Mouse (Mus musculus) lung, postnatal 10 days (tissue): ENCODE measurements around the gene Pacrg.

Experiments
- DNase-seq: peaks from one replicate; pipeline ENCODE4 v3.0.0; 2021

The Pacrg gene

DNA sequence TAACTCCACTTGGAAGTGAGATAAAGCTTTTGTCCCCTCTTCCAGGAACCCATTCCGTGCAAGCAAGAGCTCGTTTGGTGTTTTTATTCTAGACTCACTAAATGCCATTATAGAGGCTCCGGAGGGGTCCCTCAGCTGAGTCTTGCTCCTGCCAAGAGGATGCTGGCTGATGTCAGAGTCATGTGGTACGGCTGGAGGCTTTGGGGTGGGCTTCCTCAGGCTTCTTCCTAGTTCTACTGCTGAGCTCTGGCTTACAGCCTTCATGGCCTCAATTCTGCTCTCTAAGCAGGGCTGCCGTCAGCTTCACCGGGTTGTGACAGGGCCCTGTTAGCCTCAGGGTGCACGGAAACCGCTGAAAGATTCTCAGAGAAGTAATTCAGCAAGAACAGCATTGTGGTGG is 305.9 kb downstream of the Pacrg start:
- no peak for DNase-seq

DNA sequence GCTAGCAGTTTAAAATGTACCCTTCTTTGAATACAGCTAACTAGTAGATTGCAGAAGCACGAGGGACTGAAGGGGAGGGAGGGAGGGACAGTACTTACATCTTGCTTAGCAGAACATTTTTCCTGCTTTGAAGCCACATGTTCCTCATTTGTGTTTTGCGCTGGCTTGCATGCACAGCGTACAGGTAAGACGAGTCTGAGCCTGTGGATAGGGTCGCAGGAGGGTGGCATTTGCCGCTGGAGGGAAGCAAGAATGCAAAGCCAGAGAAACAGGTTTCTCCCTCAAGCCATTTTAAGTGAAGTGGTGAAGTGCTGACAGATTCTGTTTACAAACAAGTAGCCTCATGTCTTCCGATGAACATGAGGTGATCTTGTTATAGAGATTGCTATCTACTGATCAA is 306.6 kb downstream of the Pacrg start:
- DNase-seq = no peak

DNA sequence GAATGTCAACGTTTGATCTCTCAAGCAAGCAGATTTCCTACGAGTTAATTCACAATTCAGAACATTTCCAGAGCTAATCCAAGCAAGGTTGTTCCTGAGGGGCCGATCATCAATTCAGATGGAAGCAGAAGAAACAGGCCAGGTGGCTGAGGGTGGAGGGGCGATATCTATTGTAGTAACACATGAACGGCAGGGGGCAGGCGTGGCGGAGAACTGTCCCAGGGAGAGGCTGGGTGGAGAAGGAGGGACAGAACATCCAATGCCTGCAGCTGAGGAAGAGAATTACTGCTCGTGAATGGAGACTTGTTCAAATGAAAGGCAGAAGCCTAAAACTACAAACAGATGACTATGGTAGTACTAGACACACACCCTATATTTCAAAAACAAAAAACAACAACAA is 309.1 kb downstream of the Pacrg start:
- peak; percentile 61 for DNase-seq

DNA sequence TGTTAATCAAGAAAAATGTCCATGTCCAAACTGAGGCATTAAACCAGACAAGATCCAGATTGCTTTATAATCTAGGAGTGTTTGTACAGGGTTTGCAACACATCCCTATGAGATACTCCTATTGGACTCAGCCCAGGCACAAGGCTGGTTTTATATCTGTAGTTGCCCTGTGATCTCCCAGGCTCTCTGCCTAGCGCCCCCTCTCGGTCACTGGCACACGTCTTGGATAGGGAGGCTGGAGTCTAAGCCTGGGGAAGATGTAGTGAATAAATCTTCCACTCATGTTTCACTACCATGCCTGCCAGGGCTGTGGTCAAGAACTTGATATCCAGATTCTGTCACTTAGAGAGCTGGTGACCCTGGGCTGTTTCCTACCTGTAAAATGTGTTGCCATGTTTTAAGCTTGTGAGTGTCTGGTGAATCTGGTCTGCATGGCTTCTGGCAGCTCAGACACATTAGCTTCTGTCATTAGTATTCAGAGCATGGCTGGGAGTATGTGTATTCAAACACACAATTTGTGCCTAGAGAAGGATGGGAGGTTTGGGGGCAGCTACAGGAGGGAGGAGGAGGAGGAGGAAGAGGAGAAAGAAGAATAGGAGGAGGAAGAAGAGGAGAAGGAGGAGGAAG is 310.7 kb downstream of the Pacrg start:
- DNase-seq = peak; percentile 6

DNA sequence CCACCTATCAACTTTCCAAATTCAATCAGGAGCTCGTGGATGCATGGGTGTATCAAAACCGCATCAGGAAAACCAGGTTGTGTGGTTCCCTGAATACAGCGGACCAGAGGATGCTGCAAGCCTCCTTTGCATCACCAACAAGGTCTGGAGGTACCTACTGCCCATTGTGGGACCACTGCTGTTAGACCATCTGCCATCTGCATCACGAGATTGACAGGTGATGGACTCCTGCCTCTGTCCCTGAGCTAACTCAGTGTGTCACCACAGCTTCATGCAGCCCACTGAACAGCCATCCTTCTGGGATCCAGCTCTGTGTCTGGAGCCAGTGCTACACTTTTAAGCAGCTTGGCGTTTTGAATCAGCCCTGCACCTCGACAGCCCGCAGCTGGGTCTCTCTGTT is 318.8 kb downstream of the Pacrg start:
- no peak for DNase-seq

DNA sequence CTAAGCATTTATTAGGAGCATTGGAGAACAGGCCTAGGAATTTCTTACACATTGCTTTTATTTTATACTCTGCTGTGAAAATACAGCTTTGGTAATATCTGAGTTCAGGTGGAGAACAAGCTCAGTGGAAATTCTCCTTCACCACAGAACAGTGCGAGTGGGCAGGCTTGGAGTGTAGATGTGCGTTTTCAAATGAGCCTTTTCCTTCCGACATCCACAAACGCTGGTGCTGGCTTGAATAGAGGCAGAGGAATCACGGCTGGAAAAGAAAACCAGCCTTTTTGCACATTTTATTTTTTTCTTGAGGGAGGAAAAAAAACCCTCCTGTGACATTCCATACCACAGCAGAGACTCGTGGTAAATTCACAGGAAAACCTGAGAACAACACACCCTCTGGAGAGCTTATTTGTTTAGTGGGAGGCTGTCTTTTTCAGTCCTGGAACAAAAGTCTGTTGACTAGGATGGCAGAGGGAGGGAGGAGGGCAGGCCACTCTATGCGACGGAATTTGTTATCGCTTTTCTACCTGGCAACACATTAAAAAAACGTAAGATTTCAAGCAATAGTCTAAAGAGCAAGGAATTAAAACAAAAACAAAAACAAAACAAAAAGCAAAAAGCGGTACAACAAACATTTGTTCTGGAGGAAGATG is 320.5 kb downstream of the Pacrg start:
- no peak for DNase-seq

DNA sequence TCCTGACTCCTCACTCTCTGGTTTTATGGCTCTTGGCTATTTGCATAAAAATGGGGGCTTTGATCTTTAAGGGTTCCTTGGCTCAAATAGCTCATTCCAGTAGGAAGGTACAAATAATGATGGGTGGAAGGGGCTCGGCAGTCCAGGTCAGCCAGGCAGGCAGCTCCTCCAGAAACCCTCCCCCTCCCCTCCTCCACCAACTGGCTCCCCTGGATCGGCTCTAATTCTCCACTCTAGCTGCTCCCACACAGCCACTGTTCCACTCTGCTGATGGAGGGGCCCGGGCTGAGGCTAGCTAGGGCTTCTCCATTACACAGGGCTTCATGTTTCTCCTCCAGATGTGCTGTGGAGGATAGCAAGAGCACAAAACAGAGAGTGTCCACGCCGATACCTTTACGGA is 325.3 kb downstream of the Pacrg start:
- no peak for DNase-seq

DNA sequence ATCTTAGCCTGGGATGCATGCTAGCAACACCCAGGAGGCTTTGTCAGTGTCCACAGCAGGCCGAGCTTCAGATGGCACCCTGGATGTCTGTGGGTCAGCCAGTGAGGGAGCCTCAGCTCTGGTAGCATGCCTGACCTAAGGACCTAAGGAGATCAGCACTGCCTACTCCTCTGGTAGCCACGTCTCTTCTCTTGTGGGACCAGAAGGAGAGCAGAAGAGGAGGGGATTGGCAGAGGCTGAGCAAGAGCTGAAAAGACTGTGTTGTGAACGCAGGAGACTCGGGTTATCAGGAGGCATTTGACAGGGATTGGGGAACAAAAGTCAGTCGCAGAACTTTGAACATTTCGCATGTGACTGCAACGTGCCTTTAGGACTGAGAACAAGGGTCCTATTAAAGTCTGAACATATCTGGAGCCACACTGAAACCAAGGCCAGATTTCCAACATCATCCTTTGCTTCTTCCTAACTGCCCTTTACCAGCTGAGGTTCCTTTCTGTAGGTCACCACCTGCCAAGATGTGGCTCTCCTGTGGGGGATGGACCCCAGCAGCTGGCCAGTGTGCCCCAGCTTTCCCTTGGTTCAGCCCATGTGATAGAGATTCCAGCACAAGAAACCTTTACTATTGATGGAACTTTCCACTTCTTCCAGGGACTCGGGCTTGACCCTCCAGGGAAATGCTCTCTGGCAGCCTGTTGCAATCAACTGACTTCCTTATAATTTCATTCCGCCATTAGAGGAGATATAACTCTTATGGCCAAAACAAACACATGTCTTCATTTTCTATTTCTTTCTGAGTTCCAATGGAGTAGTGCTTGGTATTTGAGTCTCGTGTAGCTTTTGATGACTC is 329.0 kb downstream of the Pacrg start:
- no peak for DNase-seq

DNA sequence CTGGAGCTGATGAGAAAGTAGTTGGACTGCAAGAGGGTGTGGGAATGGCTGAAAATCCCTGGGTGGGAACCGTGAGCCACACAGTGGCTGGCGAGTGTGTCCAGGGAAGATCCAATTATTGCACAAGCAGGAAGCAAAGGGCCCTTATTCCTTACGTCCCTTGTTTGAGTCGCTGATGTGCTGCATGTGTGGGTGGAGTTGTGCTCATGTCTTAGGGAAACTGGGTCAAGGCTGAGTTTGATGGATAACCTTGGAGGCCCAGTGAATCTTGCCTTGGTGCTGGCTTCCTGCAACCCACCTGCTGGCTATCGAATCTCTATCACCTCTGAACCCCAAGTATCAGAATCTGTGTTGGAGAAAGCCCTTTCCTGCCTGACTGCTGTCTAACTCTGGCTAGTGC is 329.6 kb downstream of the Pacrg start:
- DNase-seq = no peak

DNA sequence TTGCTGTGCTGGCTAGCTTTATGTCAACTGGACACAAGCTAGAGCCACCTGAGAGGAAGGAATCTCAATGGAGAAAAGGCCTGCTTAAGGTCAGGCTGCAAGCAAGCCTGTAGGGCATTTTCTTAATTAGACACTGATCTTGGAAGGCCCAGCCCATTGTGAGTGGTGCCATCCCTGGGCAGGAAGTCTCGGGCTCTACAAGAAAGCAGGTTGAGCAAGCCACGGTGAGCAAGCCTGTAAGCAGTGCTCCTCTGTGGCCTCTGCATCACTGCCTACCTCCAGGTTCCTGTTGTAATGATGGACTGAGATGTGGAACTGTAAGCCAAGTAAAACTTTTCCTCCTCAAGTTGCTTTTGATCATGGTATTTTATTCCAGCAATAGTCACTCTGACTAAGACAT is 332.0 kb downstream of the Pacrg start:
- DNase-seq = no peak

DNA sequence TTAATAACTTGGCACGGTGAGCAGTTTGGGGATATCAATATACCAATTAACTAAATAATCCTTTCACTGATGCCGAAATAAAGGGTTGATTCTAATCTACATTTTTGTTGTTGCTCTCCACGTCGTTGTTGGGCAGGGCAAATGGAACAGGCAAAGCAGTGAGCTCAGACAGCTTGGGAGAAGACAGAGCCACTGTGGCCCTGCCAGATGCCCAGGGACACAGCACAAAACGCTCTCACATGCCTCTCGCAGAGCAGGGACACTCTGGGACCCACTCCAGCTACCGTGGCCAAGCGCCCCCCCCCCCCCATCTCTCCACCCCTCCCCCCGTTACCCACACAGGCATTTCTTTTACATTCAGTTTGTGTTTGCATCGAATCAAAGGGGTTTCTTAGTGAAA is 332.6 kb downstream of the Pacrg start:
- DNase-seq = no peak

DNA sequence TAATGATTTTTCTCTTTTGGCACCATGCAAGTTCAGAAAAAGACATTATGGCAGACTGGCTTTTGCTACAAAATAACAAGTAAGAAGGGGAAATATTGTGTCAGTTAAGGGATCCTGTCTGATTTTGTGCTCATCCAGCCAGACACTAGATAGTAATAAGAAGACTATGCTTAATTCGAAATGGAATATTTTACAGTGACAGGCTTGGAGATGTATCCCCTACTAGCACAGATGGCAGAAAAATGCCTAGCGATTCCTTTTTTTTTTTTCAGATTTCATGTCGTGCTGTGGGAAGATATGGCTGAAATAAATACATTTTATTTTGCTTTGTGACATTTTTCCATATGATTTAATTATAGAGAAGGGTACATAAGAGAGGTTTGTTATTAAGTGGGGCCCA is 333.2 kb downstream of the Pacrg start:
- no peak for DNase-seq

DNA sequence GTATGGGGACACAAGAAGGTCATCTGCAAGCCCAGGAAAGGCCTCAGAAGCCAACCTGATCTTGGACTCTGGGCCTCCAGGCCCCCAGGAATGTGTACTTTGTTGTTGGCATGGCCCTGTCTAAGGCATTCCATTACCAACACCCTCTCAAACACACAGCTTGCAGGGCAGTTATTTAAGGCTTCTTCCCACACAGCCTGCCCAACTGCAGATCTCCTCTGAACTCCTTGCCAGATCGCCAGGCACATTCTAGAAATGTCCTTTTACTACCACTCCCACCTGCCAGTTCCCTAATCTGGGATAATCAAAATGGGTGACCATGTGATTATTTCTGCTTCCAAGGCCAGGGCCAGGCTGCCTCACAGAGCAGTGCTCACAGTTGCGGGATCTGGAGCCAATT is 338.7 kb downstream of the Pacrg start:
- DNase-seq = peak; percentile 22

DNA sequence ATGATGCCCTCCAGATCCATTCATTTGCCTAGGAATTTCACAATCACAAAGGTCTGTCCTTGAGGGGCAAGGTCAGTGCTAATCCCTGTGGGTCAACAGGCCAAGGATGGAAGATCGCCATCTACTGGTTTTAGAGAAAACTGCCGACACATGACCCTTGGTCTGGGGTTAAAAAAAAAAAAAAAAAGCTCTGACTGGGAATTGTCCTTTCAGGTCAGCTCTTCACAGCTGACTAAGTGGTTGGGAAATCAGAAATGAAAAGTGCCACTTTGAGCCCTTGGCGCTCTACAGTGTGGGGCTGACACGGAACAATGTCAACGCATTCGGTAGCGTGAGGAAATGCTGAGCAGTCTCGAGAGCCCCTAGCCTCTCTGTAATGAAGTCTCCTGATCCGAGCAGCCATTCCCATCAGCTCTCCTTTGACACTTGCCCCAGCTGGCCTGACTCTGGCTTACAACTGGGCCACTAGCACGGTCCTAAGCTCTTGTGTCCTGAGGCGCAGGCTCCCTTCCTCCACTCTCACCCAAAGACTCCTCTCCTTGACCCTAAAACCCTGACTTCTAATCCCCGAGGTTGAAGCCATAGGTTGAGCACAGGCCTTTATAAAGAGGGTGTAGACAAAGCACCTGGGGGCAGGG is 339.2 kb downstream of the Pacrg start:
- DNase-seq = peak; percentile 66

DNA sequence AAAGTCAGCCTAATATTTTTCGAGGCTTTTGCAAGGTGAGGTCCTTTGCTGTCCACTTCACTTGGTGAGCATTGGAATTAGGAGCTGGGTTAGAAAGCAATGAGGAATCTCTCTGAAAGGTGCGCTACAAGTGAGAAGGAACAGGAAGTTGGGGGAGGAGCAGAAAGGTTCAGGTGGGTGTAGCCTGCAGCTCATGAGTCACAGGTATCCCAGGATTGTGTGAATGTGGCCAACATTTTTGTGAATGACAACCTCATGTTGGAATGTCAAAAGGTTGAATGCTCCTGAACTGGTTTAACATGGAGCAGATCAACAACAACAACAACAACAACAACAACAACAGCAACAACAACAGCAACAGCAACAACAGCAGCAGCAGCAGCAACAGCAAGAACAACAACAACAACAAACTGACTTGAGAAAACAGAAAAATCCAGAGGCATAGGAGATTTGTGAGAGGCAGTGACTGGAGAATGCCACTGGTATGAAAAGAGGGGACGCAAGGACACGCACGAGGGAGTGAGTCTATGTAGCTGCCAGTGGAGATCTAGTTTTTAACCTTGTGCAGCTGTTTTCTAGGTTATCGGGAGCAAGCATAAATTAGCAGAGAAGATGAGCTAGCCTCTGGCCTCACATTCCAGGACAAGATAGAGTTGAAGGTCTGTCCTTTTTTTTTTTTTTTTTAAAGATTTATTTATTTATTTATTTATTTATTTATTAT is 341.0 kb downstream of the Pacrg start:
- peak; percentile 40 for DNase-seq

DNA sequence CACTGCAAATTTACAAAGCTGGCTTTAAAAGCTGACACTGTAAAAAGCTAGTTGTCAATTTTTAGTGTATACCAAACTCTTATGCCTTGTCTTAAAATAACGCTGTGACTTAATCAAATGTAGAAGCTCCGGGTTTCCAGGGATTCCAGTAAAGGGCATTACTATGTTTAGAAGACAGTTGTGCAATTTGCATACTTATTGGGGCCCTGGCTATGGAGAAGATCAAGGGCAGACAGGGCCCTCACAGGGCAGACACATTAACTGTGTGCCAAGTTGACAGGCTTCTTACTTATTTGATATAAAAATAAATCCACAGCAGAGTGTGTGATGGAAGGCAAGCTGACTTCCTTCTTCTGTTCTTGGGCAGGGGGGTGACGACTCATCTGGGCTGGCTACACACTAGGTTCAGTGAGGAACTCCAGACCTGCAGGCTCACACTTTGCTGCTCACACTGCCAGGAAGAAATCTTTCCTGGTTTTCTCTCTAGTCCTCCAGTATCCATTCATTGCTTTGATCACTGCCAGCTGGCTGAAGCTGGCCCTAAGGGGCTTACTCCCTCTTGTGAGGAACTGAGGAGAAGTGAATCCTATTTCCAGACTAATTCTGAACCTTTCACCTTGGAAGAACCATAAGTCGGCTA is 342.2 kb downstream of the Pacrg start:
- no peak for DNase-seq

DNA sequence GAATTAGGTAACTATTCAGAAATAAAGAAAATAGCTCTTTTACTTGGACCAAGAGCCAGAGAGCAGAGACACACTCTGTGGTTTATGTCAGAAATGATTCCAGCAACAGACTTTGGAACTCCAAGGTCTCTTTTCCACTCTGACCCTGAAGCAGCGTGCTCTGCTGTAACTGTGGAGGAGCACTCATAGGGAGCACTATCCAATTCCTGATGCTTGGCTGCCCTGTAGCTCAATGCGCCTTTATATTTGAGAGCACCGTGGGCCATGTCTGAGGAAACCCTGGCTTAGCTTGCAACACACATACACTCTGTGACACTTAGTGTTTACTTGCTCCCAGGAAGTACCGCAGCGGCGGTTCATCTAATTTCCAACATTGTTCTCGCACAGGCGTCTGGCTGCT is 344.0 kb downstream of the Pacrg start:
- DNase-seq = peak; percentile 6

DNA sequence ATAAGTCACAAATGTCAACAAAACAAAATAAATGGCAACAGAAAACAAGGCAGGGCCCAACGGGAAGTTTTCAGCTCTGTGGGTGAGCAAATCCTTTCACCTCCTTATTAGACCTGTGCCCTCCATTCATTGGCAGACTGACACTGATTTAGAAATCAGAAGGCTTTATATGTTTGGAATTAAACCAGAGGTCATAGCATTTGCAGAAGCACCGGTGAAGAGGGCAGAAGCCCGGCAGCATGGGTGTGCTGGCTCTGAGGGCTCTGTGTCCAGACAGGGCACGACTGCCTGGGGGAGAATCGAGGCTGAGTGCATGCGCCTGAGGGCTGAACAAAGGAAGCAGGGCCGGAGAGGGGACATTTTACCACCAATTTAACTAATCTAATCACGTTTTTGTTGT is 344.5 kb downstream of the Pacrg start:
- DNase-seq = no peak

DNA sequence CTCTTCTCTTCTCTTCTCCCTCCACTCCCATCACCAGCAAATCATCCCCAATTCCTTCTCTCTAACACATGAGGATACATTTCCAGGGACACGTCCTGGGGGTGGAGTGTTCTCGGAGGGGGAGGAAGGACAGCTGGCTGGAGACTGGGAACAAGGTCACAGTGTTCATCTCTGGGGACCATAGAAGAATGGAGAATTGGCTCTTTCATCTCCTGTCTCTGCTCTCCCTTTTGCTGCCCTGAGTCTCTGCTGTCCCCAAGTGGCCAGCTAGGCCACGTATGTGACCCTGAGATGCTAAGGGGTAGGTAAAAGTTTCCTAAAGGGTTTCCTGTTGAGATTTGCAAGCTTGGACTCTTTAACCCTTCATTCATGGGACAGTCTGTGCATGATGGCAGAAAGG is 347.0 kb downstream of the Pacrg start:
- peak; percentile 61 for DNase-seq

DNA sequence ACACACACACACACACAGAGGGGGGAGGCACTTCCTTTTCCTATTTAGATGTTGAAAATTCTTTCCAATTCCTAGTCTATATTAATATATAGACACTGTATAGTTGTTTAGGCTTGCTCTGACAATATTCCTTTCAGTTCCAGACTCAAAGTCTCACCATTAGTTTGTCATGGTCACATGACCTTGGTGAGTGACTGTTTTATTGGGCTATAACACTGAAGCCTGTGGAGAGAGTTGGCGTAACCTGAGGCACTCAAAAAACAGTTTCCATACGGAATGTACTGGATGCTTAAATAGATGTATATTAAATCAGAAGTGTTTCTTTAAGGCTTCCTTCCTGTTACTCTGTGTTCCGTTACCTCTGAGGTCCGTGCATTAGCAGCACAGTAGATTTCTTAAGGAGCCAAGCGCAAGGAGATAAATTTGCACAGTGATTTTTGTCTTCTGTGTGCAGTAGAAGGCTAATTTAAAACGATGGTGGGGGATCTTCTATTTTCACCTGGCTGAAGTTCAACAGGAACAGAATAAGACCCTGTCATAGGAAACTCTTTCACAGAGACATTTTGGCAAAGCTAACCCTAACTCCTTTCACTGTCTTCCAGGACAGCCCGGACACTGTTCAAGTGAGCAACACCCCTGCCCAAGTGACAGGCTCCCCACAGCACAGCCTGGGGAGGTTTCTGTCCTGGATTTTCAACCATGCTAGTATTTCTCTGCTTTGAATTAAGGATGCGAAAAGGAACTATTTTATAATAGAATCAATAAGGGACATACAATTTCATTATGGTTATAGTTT is 349.5 kb downstream of the Pacrg start:
- DNase-seq = no peak

DNA sequence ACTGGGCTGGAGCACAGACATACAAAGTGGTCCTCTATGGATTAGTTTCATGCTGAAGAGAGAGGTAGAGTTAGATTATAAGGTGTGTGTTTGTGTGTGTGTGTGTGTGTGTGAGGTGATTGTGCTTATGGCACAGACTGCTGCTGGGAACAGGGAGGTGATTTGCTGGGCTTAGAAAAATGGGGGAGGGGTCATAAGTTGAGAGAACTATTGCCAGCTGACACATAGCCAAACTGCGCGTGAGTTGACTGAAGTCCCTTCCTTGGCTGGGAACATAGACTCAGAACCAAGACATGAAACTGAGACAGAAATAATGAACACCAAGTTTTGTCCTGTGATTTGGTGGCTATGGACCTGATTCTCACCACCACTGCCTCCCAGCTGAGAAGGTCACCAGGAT is 351.2 kb downstream of the Pacrg start:
- DNase-seq = peak; percentile 44
